Mouse (Mus musculus) forebrain, embryonic 15.5 days (tissue): Measurements from ENCODE around the gene Helz2. TPM values are rescaled to one million over a fixed set of nuclear protein-coding genes. Genes with fewer than 3 reads are reported as not detected.

Experiments used
- ATAC-seq: fragments of 200-750 bp; cut with Nextera tagmentation; replicated peaks from 2 replicates; pipeline ENCODE4 v1.8.0; 2017; ENCODE audit warnings: mild to moderate bottlenecking, moderate TSS enrichment, moderate library complexity
- H3K27ac ChIP-seq: fragments of 300-500 bp; sonication (generic); replicated peaks from 2 replicates; pipeline ENCODE4 v1.5.1; 2015; ENCODE audit warnings: mild to moderate bottlenecking, inconsistent platforms
- H3K27me3 ChIP-seq: fragments of 300-500 bp; sonication (generic); 2 replicates; pipeline ENCODE4 v1.6.1; 2015; ENCODE audit warnings: inconsistent platforms
- H3K36me3 ChIP-seq: fragments of 300-500 bp; sonication (generic); 2 replicates; pipeline ENCODE4 v1.6.1; 2015; ENCODE audit warnings: mild to moderate bottlenecking, inconsistent platforms
- H3K4me1 ChIP-seq: fragments of 300-500 bp; sonication (generic); 2 replicates; pipeline ENCODE4 v1.6.1; 2015; ENCODE audit warnings: inconsistent platforms
- H3K4me2 ChIP-seq: fragments of 300-500 bp; sonication (generic); replicated peaks from 2 replicates; pipeline ENCODE4 v1.6.1; 2015; ENCODE audit warnings: mild to moderate bottlenecking, inconsistent platforms
- H3K4me3 ChIP-seq: fragments of 300-500 bp; sonication (generic); 2 replicates; pipeline ENCODE4 v1.5.1; 2015; ENCODE audit warnings: mild to moderate bottlenecking, inconsistent platforms
- H3K9ac ChIP-seq: fragments of 300-500 bp; sonication (generic); replicated peaks from 2 replicates; pipeline ENCODE4 v1.6.1; 2015; ENCODE audit warnings: mild to moderate bottlenecking, inconsistent platforms
- H3K9me3 ChIP-seq: fragments of 300-500 bp; sonication (generic); 2 replicates; pipeline ENCODE4 v1.6.1; 2016; ENCODE audit warnings: inconsistent platforms
- WGBS: fragments of 180-500 bp; shearing (Covaris S2); methylation state at CpG from one replicate; pipeline ENCODE4 v1.1.7; 2015; ENCODE audit warnings: mixed read lengths; 5-methylcytosine and 5-hydroxymethylcytosine counted together
- polyA plus RNA-seq: library from polyadenylated mRNA; unstranded; fragments of >200 nt; fragmentation: Nextera tagmentation; extraction: Ambion mirVana; gene quantifications from 2 replicates; pipeline ENCODE4 v1.2.1, GENCODE M21; 2015

Helz2 gene
- polyA plus RNA-seq, 1 experiment from 2014 or later = 0.37 TPM

- ATAC-seq = peak; percentile 95
- Histone ChIP-seq H3K4me1 (peaks cover 16% of the 10 kb centered on the region), H3K9ac (peak within 1 kb of the TSS; percentile 99), H3K9me3 (no peaks in the 10 kb centered on the region), H3K4me3 (peak within 1 kb of the TSS; percentile 88), H3K36me3 (peaks cover 11% of the 10 kb centered on the region), H3K4me2 (peak within 1 kb of the TSS; percentile 74), H3K27me3 (no peaks in the 10 kb centered on the region), H3K27ac (peak within 1 kb of the TSS; percentile 96)
- WGBS = under 1% methylated on average over 64 of the region's 64 CpGs
Measured at GRCm38 (mm10) chr2:181187121-181188000, 54.5 kb downstream of the Helz2 start, which contains the start of gene Ppdpf. TSS of gene Ppdpf (plus strand) at chr2:181187247.

- H3K9me3 ChIP-seq = no peaks in the 10 kb centered on the region
- peaks cover 11% of the 10 kb centered on the region for H3K36me3 ChIP-seq
- under 1% methylated on average over 14 of the region's 14 CpGs for WGBS
- no peaks in the 10 kb centered on the region for H3K27me3 ChIP-seq
- H3K9ac ChIP-seq = peak overlapping the region; percentile 99
- H3K4me3 ChIP-seq = peak overlapping the region; percentile 88
- H3K4me1 ChIP-seq = peaks cover 16% of the 10 kb centered on the region
- peak; percentile 87 for ATAC-seq
- peak overlapping the region; percentile 74 for H3K4me2 ChIP-seq
- H3K27ac ChIP-seq = peak overlapping the region; percentile 96
Measured at GRCm38 (mm10) chr2:181186635-181187034, 55.2 kb downstream of the Helz2 start.

DNA sequence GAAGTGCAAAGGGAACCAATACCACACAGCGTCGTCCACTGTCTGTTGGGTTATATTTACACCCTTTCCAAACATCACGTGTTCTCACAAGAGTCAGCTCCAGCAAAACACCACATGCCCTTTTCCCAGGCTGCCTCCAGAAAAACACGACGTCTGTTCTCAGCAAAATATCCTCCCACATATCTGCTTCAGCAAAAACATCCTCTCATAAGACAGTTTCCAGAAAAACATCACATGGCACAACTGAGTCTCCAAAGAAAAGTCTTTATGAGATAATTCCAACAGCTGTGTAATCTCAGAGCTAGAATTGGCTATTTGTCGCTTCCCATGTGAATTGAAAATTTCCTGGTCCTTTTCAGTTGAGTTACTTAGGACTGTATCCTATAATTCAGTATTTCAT lies 60.9 kb downstream of the Helz2 start:
- H3K4me2 ChIP-seq = no peak overlapping the region
- 79% methylated on average over 6 of the region's 6 CpGs for WGBS
- no peak overlapping the region for H3K9ac ChIP-seq
- no peaks in the 10 kb centered on the region for H3K4me1 ChIP-seq
- no peak for ATAC-seq
- H3K27me3 ChIP-seq = 0 out of 2 replicates have a peak, but pooled peaks cover 2% of the 10 kb centered on the region
- H3K36me3 ChIP-seq = no peaks in the 10 kb centered on the region
- H3K27ac ChIP-seq = no peak overlapping the region
- H3K4me3 ChIP-seq = no peak overlapping the region
- H3K9me3 ChIP-seq = no peaks in the 10 kb centered on the region

GRCm38 (mm10) chr2:181178471-181178870 lies 63.4 kb downstream of the Helz2 start:
- H3K27ac ChIP-seq = no peak overlapping the region
- no peaks in the 10 kb centered on the region for H3K4me1 ChIP-seq
- 88% methylated on average over 5 of the region's 5 CpGs for WGBS
- no peak overlapping the region for H3K4me2 ChIP-seq
- no peak overlapping the region for H3K4me3 ChIP-seq
- ATAC-seq = no peak
- no peaks in the 10 kb centered on the region for H3K36me3 ChIP-seq
- H3K9me3 ChIP-seq = no peaks in the 10 kb centered on the region
- no peak overlapping the region for H3K9ac ChIP-seq
- 0 out of 2 replicates have a peak, but pooled peaks cover 2% of the 10 kb centered on the region for H3K27me3 ChIP-seq

DNA sequence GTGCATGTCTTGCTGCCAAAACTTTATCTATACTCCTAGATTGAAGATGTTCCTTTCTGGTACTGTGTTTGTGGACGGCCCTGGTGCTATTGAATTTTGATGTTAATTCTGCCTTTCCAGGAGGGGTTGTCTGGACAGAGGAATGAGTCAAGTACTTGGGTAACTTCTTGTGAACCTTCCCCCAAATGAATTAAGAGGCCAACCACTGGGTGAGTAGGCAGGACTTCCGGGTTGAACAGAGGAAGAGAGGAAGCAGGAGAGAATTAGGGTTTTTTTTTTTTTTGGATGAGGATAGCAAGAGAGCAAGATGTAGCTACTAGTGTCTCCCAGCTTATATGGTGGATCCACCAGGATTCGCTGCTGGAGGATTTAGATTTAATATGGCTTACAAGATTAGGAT lies 63.8 kb downstream of the Helz2 start:
- 0 out of 2 replicates have a peak, but pooled peaks cover 2% of the 10 kb centered on the region for H3K27me3 ChIP-seq
- no peak for ATAC-seq
- H3K4me3 ChIP-seq = no peak overlapping the region
- 82% methylated on average over 3 of the region's 3 CpGs for WGBS
- no peaks in the 10 kb centered on the region for H3K4me1 ChIP-seq
- H3K9me3 ChIP-seq = no peaks in the 10 kb centered on the region
- no peak overlapping the region for H3K4me2 ChIP-seq
- H3K36me3 ChIP-seq = no peaks in the 10 kb centered on the region
- no peak overlapping the region for H3K9ac ChIP-seq
- H3K27ac ChIP-seq = no peak overlapping the region

Other genes starting within 250 kb of the Helz2 start
- 8.9 and 10.0 TPM in 2 replicates for gene Chrna4, start 198.5 kb downstream of the Helz2 start, polyA plus RNA-seq
- 45.2 and 46.7 TPM in 2 replicates for gene Kcnq2, start 106.7 kb downstream of the Helz2 start, polyA plus RNA-seq
- gene Eef1a2, start 85.0 kb downstream of the Helz2 start, polyA plus RNA-seq = 5.8 and 6.3 TPM in 2 replicates
- 512 and 520 TPM in 2 replicates for gene Ppdpf, start 54.8 kb downstream of the Helz2 start, polyA plus RNA-seq
- gene Ptk6, start 39.2 kb downstream of the Helz2 start, polyA plus RNA-seq = not detected in 2 replicates
- gene Srms, start 28.8 kb downstream of the Helz2 start, polyA plus RNA-seq = 0.06 TPM in 1 of 2 replicates, not detected in the other
- gene Fndc11, start 22.0 kb downstream of the Helz2 start, polyA plus RNA-seq = not detected in 2 replicates
- gene Gmeb2, start 46.0 kb upstream of the Helz2 start, polyA plus RNA-seq = 20.2 and 20.3 TPM in 2 replicates
- gene Stmn3, start 72.5 kb upstream of the Helz2 start, polyA plus RNA-seq = 960 and 986 TPM in 2 replicates
- 37.5 and 44.1 TPM in 2 replicates for gene Rtel1, start 77.7 kb upstream of the Helz2 start, polyA plus RNA-seq
- 82.1 TPM in 2 replicates for gene Zgpat, start 122.9 kb upstream of the Helz2 start, polyA plus RNA-seq
- gene Arfrp1, start 123.4 kb upstream of the Helz2 start, polyA plus RNA-seq = 98.3 and 98.4 TPM in 2 replicates
- gene Lime1, start 138.1 kb upstream of the Helz2 start, polyA plus RNA-seq = 45.7 and 45.9 TPM in 2 replicates
- gene Zbtb46, start 217.4 kb upstream of the Helz2 start, polyA plus RNA-seq = 9.5 and 10.7 TPM in 2 replicates